Mouse (Mus musculus) layer of hippocampus, postnatal 36 days (tissue): ENCODE results near the gene Klhl5. TPM values are rescaled to one million over a fixed set of nuclear protein-coding genes. Genes with fewer than 3 reads are reported as not detected.

Experiments
- DNase-seq, 2 experiments: peaks; one replicate each; pipeline ENCODE4 v3.0.0; 2022
- total RNA-seq, 2 experiments: library from RNA; stranded (reverse); gene quantifications; 2 replicates each; pipeline ENCODE4 v1.2.3; 2021

Klhl5 gene
- total RNA-seq, 2 experiments from 2014 or later: 62.7 to 63.2 TPM

- no peak for DNase-seq
Observed at GRCm38 (mm10) chr5:65149706-65150105, 42.4 kb downstream of the Klhl5 start.

GRCm38 (mm10) chr5:65150376-65150955 lies 43.1 kb downstream of the Klhl5 start:
- DNase-seq: no peak

- DNase-seq: no peak
Observed at GRCm38 (mm10) chr5:65151276-65151675, 43.9 kb downstream of the Klhl5 start.

- no peak for DNase-seq
Observed at GRCm38 (mm10) chr5:65151767-65152166, 44.4 kb downstream of the Klhl5 start.

- no peak for DNase-seq
Observed at GRCm38 (mm10) chr5:65154287-65154686, 46.9 kb downstream of the Klhl5 start.

- no peak for DNase-seq
Observed at GRCm38 (mm10) chr5:65156853-65157252, 49.5 kb downstream of the Klhl5 start.

GRCm38 (mm10) chr5:65157412-65158381 lies 50.4 kb downstream of the Klhl5 start:
- DNase-seq: no peak

- no peak for DNase-seq
Observed at GRCm38 (mm10) chr5:65158696-65159305, 51.5 kb downstream of the Klhl5 start.

- DNase-seq: no peak
Observed at GRCm38 (mm10) chr5:65163001-65163400, 55.7 kb downstream of the Klhl5 start.

GRCm38 (mm10) chr5:65163489-65164092 lies 56.3 kb downstream of the Klhl5 start:
- DNase-seq: no peak

- DNase-seq: no peak
Observed at GRCm38 (mm10) chr5:65170206-65170605, 62.9 kb downstream of the Klhl5 start.

- DNase-seq: peak; percentile 64 to 65
Observed at GRCm38 (mm10) chr5:65175035-65175917, 67.9 kb downstream of the Klhl5 start.

GRCm38 (mm10) chr5:65175918-65176484 lies 68.7 kb downstream of the Klhl5 start:
- no peak for DNase-seq

GRCm38 (mm10) chr5:65177026-65177514 lies 69.7 kb downstream of the Klhl5 start:
- DNase-seq: no peak

GRCm38 (mm10) chr5:65178477-65178876 lies 71.1 kb downstream of the Klhl5 start:
- DNase-seq: no peak

GRCm38 (mm10) chr5:65181160-65181793 lies 73.9 kb downstream of the Klhl5 start:
- DNase-seq: no peak

- DNase-seq: no peak
Observed at GRCm38 (mm10) chr5:65181794-65182169, 74.4 kb downstream of the Klhl5 start.

- DNase-seq: no peak
Observed at GRCm38 (mm10) chr5:65182268-65182667, 74.9 kb downstream of the Klhl5 start.

- DNase-seq: no peak
Observed at GRCm38 (mm10) chr5:65191601-65192000, 84.3 kb downstream of the Klhl5 start.

- no peak for DNase-seq
Observed at GRCm38 (mm10) chr5:65194441-65194840, 87.1 kb downstream of the Klhl5 start.
